Mouse (Mus musculus) limb, embryonic 14.5 days (tissue): Measurements from ENCODE around the gene Robo1. TPM values are rescaled to one million over a fixed set of nuclear protein-coding genes. Genes with fewer than 3 reads are reported as not detected.
A peak's percentile ranks its signal among the peaks of the same experiment; 100 is the strongest.

Source experiments
- ATAC-seq: fragments of 200-750 bp; cut with Nextera tagmentation; 2 replicates; pipeline ENCODE4 v1.8.0; 2017; ENCODE audit warnings: low read depth, moderate number of reproducible peaks, moderate TSS enrichment; ENCODE audit not compliant: low FRiP score
- DNase-seq: peaks from one replicate; pipeline ENCODE4 v3.0.0-alpha.2; 2015; ENCODE audit warnings: low spot score
- H3K27ac ChIP-seq: fragments of 300-500 bp; sonication (generic); replicated peaks from 2 replicates; pipeline ENCODE4 v1.5.1; 2014; ENCODE audit warnings: low read depth, mild to moderate bottlenecking, low read length, moderate library complexity, mixed read lengths
- H3K27me3 ChIP-seq: fragments of 300-500 bp; sonication (generic); 2 replicates; pipeline ENCODE4 v1.6.1; 2014; ENCODE audit warnings: low read length, mixed read lengths; ENCODE audit not compliant: control insufficient read depth, insufficient read depth
- H3K36me3 ChIP-seq: fragments of 300-500 bp; sonication (generic); 2 replicates; pipeline ENCODE4 v1.6.1; 2014; ENCODE audit warnings: mild to moderate bottlenecking, low read length, moderate library complexity, mixed read lengths; ENCODE audit not compliant: control insufficient read depth, insufficient read depth
- H3K4me1 ChIP-seq: fragments of 300-500 bp; sonication (generic); 2 replicates; pipeline ENCODE4 v1.6.1; 2014; ENCODE audit warnings: antibody characterized with exemption, low read length, mixed read lengths; ENCODE audit not compliant: control insufficient read depth, insufficient read depth
- H3K4me2 ChIP-seq: fragments of 300-500 bp; sonication (generic); replicated peaks from 2 replicates; pipeline ENCODE4 v1.6.1; 2014; ENCODE audit warnings: low read depth, mild to moderate bottlenecking, low read length, moderate library complexity; ENCODE audit not compliant: severe bottlenecking
- H3K4me3 ChIP-seq: fragments of 300-500 bp; sonication (generic); replicated peaks from 2 replicates; pipeline ENCODE4 v1.5.1; 2014; ENCODE audit warnings: low read length
- H3K9ac ChIP-seq: fragments of 300-500 bp; sonication (generic); 2 replicates; pipeline ENCODE4 v1.6.1; 2014; ENCODE audit warnings: mild to moderate bottlenecking, low read depth, low read length, moderate library complexity; ENCODE audit not compliant: severe bottlenecking
- H3K9me3 ChIP-seq: fragments of 300-500 bp; sonication (generic); 2 replicates; pipeline ENCODE4 v1.6.1; 2016; ENCODE audit warnings: low read length; ENCODE audit not compliant: control insufficient read depth
- POLR2A ChIP-seq: fragments of 200-500 bp; IDR thresholded peaks from 2 replicates; pipeline ENCODE4 v1.8.0; 2012; ENCODE audit warnings: inconsistent platforms, mild to moderate bottlenecking, moderate library complexity, borderline replicate concordance; ENCODE audit not compliant: insufficient read depth, insufficient read length; ENCODE audit errors: extremely low read depth
- WGBS: fragments of 180-500 bp; shearing (Covaris S2); extraction: QIAGEN DNeasy Blood & Tissue Kit; methylation state at CpG from one replicate; pipeline ENCODE4 v1.1.7; 2014; 5-methylcytosine and 5-hydroxymethylcytosine counted together
- polyA plus RNA-seq, 2 experiments: library from polyadenylated mRNA; depleted of rRNA in 1 of 2; stranded (reverse) in 1 of 2; unstranded in 1 of 2; fragments of >200 nt; fragmentation: Nextera tagmentation in 1 of 2; extraction: Ambion mirVana in 1 of 2; gene quantifications; 2 replicates each; pipeline versions ENCODE4 v1.2.1 to v1.2.3; 2012 to 2014

Gene Robo1
- polyA plus RNA-seq, 2 experiments = 41.2 to 44.9 TPM

- ATAC-seq (no peak), DNase-seq (no peak)
- 30% methylated on average over 6 of the region's 6 CpGs for WGBS
These were observed 202.7 kb downstream of the Robo1 start for GRCm38 (mm10) chr16:72510716-72511199.

GRCm38 (mm10) chr16:72531337-72531736 is 223.2 kb downstream of the Robo1 start:
- Histone ChIP-seq H3K27me3 (no peaks in the 10 kb centered on the region), H3K9me3 (no peaks in the 10 kb centered on the region), H3K9ac (no peak overlapping the region), H3K4me1 (no peaks in the 10 kb centered on the region), H3K4me2 (no peak overlapping the region), H3K4me3 (no peak overlapping the region), H3K36me3 (no peaks in the 10 kb centered on the region), H3K27ac (no peak overlapping the region)
- TF ChIP-seq POLR2A = no peak
- 50% methylated on average over 2 of the region's 2 CpGs for WGBS
- ATAC-seq (no peak), DNase-seq (no peak)

More at GRCm38 (mm10) chr16:72510716-72511199, 202.7 kb downstream of the Robo1 start:
- H3K4me3 ChIP-seq = no peak overlapping the region
- H3K4me1 ChIP-seq = no peaks in the 10 kb centered on the region
- H3K9ac ChIP-seq = no peak overlapping the region
- no peak overlapping the region for H3K4me2 ChIP-seq
- no peak overlapping the region for H3K27ac ChIP-seq
- H3K9me3 ChIP-seq = no peaks in the 10 kb centered on the region
- H3K27me3 ChIP-seq = no peaks in the 10 kb centered on the region
- H3K36me3 ChIP-seq = no peaks in the 10 kb centered on the region
- no peak for TF ChIP-seq POLR2A

DNA sequence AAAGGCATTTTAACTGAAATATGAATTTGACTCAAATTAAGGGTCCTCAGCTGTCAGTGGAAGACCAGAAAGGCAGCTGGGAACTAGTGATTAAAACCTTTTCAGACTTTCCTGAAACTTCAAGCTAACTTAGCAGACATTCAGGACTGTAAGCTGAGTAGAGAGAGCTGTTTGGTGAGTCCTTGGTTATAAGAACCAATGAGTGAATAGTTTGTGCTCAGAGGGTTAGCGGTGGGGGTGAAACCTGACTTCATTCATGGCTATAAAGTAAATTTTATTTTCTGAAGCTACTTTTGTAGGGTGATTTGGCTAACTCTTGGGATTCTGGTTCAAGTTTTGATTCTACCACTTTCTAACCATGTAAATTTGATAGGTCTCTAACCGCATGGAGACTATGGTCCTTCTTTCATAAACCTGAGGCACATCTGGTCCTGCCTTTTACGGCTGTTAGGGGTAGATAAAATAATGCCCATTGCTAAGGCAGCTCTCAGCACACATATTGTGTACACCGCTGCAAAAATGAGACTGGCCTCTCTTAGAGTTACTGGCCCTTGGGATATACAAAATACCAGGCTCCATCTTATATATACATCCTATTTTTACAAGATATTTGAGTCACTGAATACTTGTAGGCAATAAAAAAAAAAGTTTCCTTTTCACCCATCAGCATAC is 225.9 kb downstream of the Robo1 start:
- H3K36me3 ChIP-seq = no peaks in the 10 kb centered on the region
- H3K4me1 ChIP-seq = no peaks in the 10 kb centered on the region
- no peak overlapping the region for H3K27ac ChIP-seq
- no peak overlapping the region for H3K4me2 ChIP-seq
- WGBS = 54% methylated on average over 4 of the region's 4 CpGs
- H3K27me3 ChIP-seq = no peaks in the 10 kb centered on the region
- H3K9ac ChIP-seq = no peak overlapping the region
- DNase-seq = peak; percentile 3
- no peak overlapping the region for H3K4me3 ChIP-seq
- no peaks in the 10 kb centered on the region for H3K9me3 ChIP-seq
- no peak for TF ChIP-seq POLR2A
- peak; percentile 84 for ATAC-seq

DNA sequence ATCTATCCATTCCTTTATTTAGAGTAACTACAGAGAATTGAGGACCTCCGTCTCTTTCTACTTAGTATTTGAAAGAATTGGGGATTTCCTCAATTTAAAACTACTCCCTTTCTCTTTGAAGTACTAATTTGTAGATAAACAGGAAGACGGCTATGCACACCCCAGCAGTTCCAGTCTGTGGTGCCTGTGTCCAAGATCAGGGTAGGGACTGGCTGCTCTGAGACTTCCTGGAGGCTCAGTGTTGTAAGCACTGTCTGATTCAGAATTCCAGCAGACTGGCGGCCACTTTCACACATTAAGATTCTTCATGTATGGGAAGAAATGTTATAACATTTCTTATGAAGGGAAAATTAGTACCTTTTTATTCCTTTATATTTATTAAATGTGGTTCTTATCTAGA is 230.1 kb downstream of the Robo1 start:
- no peak for TF ChIP-seq POLR2A
- no peaks in the 10 kb centered on the region for H3K36me3 ChIP-seq
- no peak overlapping the region for H3K4me3 ChIP-seq
- 40% methylated on average over 3 of the region's 3 CpGs for WGBS
- H3K4me2 ChIP-seq = no peak overlapping the region
- no peak overlapping the region for H3K9ac ChIP-seq
- DNase-seq = no peak
- no peaks in the 10 kb centered on the region for H3K9me3 ChIP-seq
- no peaks in the 10 kb centered on the region for H3K4me1 ChIP-seq
- no peak overlapping the region for H3K27ac ChIP-seq
- no peak for ATAC-seq
- H3K27me3 ChIP-seq = no peaks in the 10 kb centered on the region

- WGBS = 82% methylated on average over 3 of the region's 3 CpGs
- no peak overlapping the region for H3K9ac ChIP-seq
- H3K27me3 ChIP-seq = no peaks in the 10 kb centered on the region
- no peak for DNase-seq
- H3K36me3 ChIP-seq = no peaks in the 10 kb centered on the region
- ATAC-seq = no peak
- TF ChIP-seq POLR2A = no peak
- no peak overlapping the region for H3K4me3 ChIP-seq
- H3K27ac ChIP-seq = no peak overlapping the region
- no peaks in the 10 kb centered on the region for H3K4me1 ChIP-seq
- no peak overlapping the region for H3K4me2 ChIP-seq
- H3K9me3 ChIP-seq = no peaks in the 10 kb centered on the region
These were observed 235.8 kb downstream of the Robo1 start for GRCm38 (mm10) chr16:72543928-72544327.
